Mouse (Mus musculus): Measurements from ENCODE around the gene Fabp3. TPM values are rescaled to one million over a fixed set of nuclear protein-coding genes. Genes with fewer than 3 reads are reported as not detected.

The Fabp3 gene
- polyA plus RNA-seq, 2 experiments = 0.15 to 0.22 TPM

GRCm38 (mm10) chr4:130289824-130290223 lies 18.6 kb upstream of the Fabp3 start:
- H3K4me1 ChIP-seq (replicated peaks; ENCODE audit: control insufficient read depth in 2 of 2, insufficient read depth in 2 of 2, low read length in 1 of 2) = peaks cover 12 to 16% of the 10 kb centered on the region in 2 experiments
- H3K4me3 ChIP-seq (ENCODE audit: insufficient read depth in 1 of 2, low read depth in 2 of 2, low read length in 2 of 2) = no peak overlapping the region
- no peak overlapping the region for H3K4me2 ChIP-seq (ENCODE audit: low read depth)
- WGBS (ENCODE audit: insufficient replicate concordance) = 36% methylated on average over 3 of the region's 3 CpGs
- no peaks in the 10 kb centered on the region for H3K36me3 ChIP-seq (replicated peaks; ENCODE audit: control insufficient read depth, insufficient read depth, low read depth)
- TF ChIP-seq EP300 (IDR thresholded peaks at IDR 0.05; ENCODE audit: low read depth) = no peak
- TF ChIP-seq CTCF (IDR thresholded peaks at IDR 0.05; ENCODE audit: low read depth) = no peak
- peaks cover 8% of the 10 kb centered on the region for H3K27me3 ChIP-seq (ENCODE audit: control insufficient read depth, insufficient read depth, low read length)
- no peak overlapping the region for H3K27ac ChIP-seq
- H3K9me3 ChIP-seq (ENCODE audit: control insufficient read depth, low read length) = no peaks in the 10 kb centered on the region
- no peak for ATAC-seq (ENCODE audit: insufficient read depth)
- no peak for DNase-seq (ENCODE audit: low read depth in 3 of 3, low spot score in 3 of 3)
- H3K9ac ChIP-seq (replicated peaks) = no peak overlapping the region

- Histone ChIP-seq H3K27me3 (ENCODE audit: control insufficient read depth, insufficient read depth, low read length) (no peaks in the 10 kb centered on the region; the same call in 1 of the 2 replicates), H3K36me3 (replicated peaks; ENCODE audit: control insufficient read depth, insufficient read depth, low read depth) (no peaks in the 10 kb centered on the region), H3K9ac (replicated peaks) (no peak overlapping the region), H3K4me3 (ENCODE audit: insufficient read depth in 1 of 2, low read depth in 2 of 2, low read length in 2 of 2) (no peak overlapping the region), H3K27ac (no peak overlapping the region), H3K4me1 (replicated peaks; ENCODE audit: control insufficient read depth in 2 of 2, insufficient read depth in 2 of 2, low read length in 1 of 2) (peaks cover 31 to 38% of the 10 kb centered on the region in 2 experiments), H3K9me3 (ENCODE audit: control insufficient read depth, low read length) (no peaks in the 10 kb centered on the region), H3K4me2 (ENCODE audit: low read depth) (no peak overlapping the region)
- ATAC-seq (ENCODE audit: insufficient read depth) (no peak), DNase-seq (ENCODE audit: low read depth in 3 of 3, low spot score in 3 of 3) (peak; percentile 64 to 79 (median 69))
- whole genome bisulfite sequencing (ENCODE audit: insufficient replicate concordance) = 1% methylated on average over 4 of the region's 4 CpGs
- TF ChIP-seq EP300 (IDR thresholded peaks at IDR 0.05; ENCODE audit: low read depth) (no peak), CTCF (IDR thresholded peaks at IDR 0.05; ENCODE audit: low read depth) (peak; percentile 99)
These were observed 16.1 kb upstream of the Fabp3 start for GRCm38 (mm10) chr4:130292271-130292670.

- peak overlapping the region; percentile 81 for H3K9ac ChIP-seq (replicated peaks)
- WGBS (ENCODE audit: insufficient replicate concordance) = 32% methylated on average over 8 of the region's 8 CpGs
- no peaks in the 10 kb centered on the region for H3K9me3 ChIP-seq (ENCODE audit: control insufficient read depth, low read length)
- peak overlapping the region; percentile 69 for H3K4me2 ChIP-seq (ENCODE audit: low read depth)
- peak; percentile 79 for TF ChIP-seq EP300 (IDR thresholded peaks at IDR 0.05; ENCODE audit: low read depth)
- no peak for TF ChIP-seq CTCF (IDR thresholded peaks at IDR 0.05; ENCODE audit: low read depth)
- H3K27me3 ChIP-seq (ENCODE audit: control insufficient read depth, insufficient read depth, low read length) = no peaks in the 10 kb centered on the region
- H3K27ac ChIP-seq = peak overlapping the region; percentile 91
- ATAC-seq (ENCODE audit: insufficient read depth) = peak; percentile 33
- peaks cover 40 to 49% of the 10 kb centered on the region in 2 experiments for H3K4me1 ChIP-seq (replicated peaks; ENCODE audit: control insufficient read depth in 2 of 2, insufficient read depth in 2 of 2, low read length in 1 of 2)
- peak overlapping the region in 1 of 2 experiments; percentile 49; a peak in 2 of 4 replicates for H3K4me3 ChIP-seq (ENCODE audit: insufficient read depth in 1 of 2, low read depth in 2 of 2, low read length in 2 of 2)
- H3K36me3 ChIP-seq (replicated peaks; ENCODE audit: control insufficient read depth, insufficient read depth, low read depth) = no peaks in the 10 kb centered on the region
- DNase-seq (ENCODE audit: low read depth in 3 of 3, low spot score in 3 of 3) = peak; percentile 63 to 73 (median 70)
These were observed 13.9 kb upstream of the Fabp3 start for GRCm38 (mm10) chr4:130294513-130294912.

- peaks cover 40 to 49% of the 10 kb centered on the region in 2 experiments for H3K4me1 ChIP-seq (replicated peaks; ENCODE audit: control insufficient read depth in 2 of 2, insufficient read depth in 2 of 2, low read length in 1 of 2)
- H3K27me3 ChIP-seq (ENCODE audit: control insufficient read depth, insufficient read depth, low read length) = no peaks in the 10 kb centered on the region
- peak overlapping the region; percentile 81 for H3K9ac ChIP-seq (replicated peaks)
- H3K9me3 ChIP-seq (ENCODE audit: control insufficient read depth, low read length) = no peaks in the 10 kb centered on the region
- WGBS (ENCODE audit: insufficient replicate concordance) = 38% methylated on average over 23 of the region's 23 CpGs
- peak overlapping the region; percentile 49 for H3K4me3 ChIP-seq (ENCODE audit: insufficient read depth in 1 of 2, low read depth in 2 of 2, low read length in 2 of 2)
- peak overlapping the region; percentile 91 for H3K27ac ChIP-seq
- ATAC-seq (ENCODE audit: insufficient read depth) (peak; percentile 27), DNase-seq (ENCODE audit: low read depth in 3 of 3, low spot score in 3 of 3) (peak; percentile 73 to 87 (median 78))
- TF ChIP-seq EP300 (IDR thresholded peaks at IDR 0.05; ENCODE audit: low read depth) (peak; percentile 30; the same call in 1 of the 2 replicates), CTCF (IDR thresholded peaks at IDR 0.05; ENCODE audit: low read depth) (peak; percentile 62)
- H3K36me3 ChIP-seq (replicated peaks; ENCODE audit: control insufficient read depth, insufficient read depth, low read depth) = no peaks in the 10 kb centered on the region
- H3K4me2 ChIP-seq (ENCODE audit: low read depth) = peak overlapping the region; percentile 69
These were observed 13.2 kb upstream of the Fabp3 start for GRCm38 (mm10) chr4:130295047-130295745.

- Histone ChIP-seq H3K9ac (replicated peaks) (peak overlapping the region; percentile 81), H3K9me3 (ENCODE audit: control insufficient read depth, low read length) (no peaks in the 10 kb centered on the region), H3K4me3 (ENCODE audit: insufficient read depth in 1 of 2, low read depth in 2 of 2, low read length in 2 of 2) (peak overlapping the region; percentile 49), H3K27me3 (ENCODE audit: control insufficient read depth, insufficient read depth, low read length) (no peaks in the 10 kb centered on the region), H3K36me3 (replicated peaks; ENCODE audit: control insufficient read depth, insufficient read depth, low read depth) (no peaks in the 10 kb centered on the region), H3K4me2 (ENCODE audit: low read depth) (peak overlapping the region; percentile 69), H3K27ac (peak overlapping the region; percentile 91), H3K4me1 (replicated peaks; ENCODE audit: control insufficient read depth in 2 of 2, insufficient read depth in 2 of 2, low read length in 1 of 2) (peaks cover 40 to 49% of the 10 kb centered on the region in 2 experiments)
- 22% methylated on average over 13 of the region's 13 CpGs for WGBS (ENCODE audit: insufficient replicate concordance)
- DNase-seq (ENCODE audit: low read depth in 3 of 3, low spot score in 3 of 3) = peak; percentile 66 to 76 (median 71)
- peak; percentile 81 for ATAC-seq (ENCODE audit: insufficient read depth)
- peak; percentile 70 for TF ChIP-seq EP300 (IDR thresholded peaks at IDR 0.05; ENCODE audit: low read depth)
- no peak for TF ChIP-seq CTCF (IDR thresholded peaks at IDR 0.05; ENCODE audit: low read depth)
These were observed 12.0 kb upstream of the Fabp3 start for GRCm38 (mm10) chr4:130296243-130296965.
